Comparison of ENCODE assay signal across 31 mouse cellular contexts in genomic region chr8:78187087-78187486, GRCm38 (mm10). TPM values are rescaled to one million over a fixed set of nuclear protein-coding genes. Genes with fewer than 3 reads are reported as not detected.
"Had no signal": no experiment of that assay in that cellular context is flagged by ENCODE, and none has a peak within 500 bp of the region (broad histone marks: within the 10 kb centered on the region; RNA-seq: fewer than 3 reads in every experiment).

No protein-coding gene starts in this region.

- H3K9me3 ChIP-seq: heart, embryonic 10.5 days; heart, embryonic 12.5 days; hindbrain, embryonic 10.5 days; hindbrain, embryonic 12.5 days; intestine, embryonic 15.5 days; limb, embryonic 10.5 days; limb, embryonic 12.5 days had no signal

- H3K36me3 ChIP-seq: heart, embryonic 10.5 days; heart, embryonic 12.5 days; hindbrain, embryonic 10.5 days; hindbrain, embryonic 12.5 days; intestine, embryonic 15.5 days; limb, embryonic 10.5 days; limb, embryonic 12.5 days had no signal

- H3K4me3 ChIP-seq: gastrocnemius, adult 2 months; heart, embryonic 10.5 days; heart, embryonic 12.5 days; hindbrain, embryonic 10.5 days; hindbrain, embryonic 12.5 days; intestine, embryonic 15.5 days; layer of hippocampus, adult 2 months; left cerebral cortex, adult 2 months; limb, embryonic 10.5 days; limb, embryonic 12.5 days had no signal

- H3K27ac ChIP-seq: gastrocnemius, adult 2 months; heart, embryonic 10.5 days; hindbrain, embryonic 10.5 days; hindbrain, embryonic 12.5 days; hindbrain, embryonic 14.5 days; intestine, embryonic 15.5 days; layer of hippocampus, adult 2 months; left cerebral cortex, adult 2 months; limb, embryonic 10.5 days; limb, embryonic 12.5 days had no signal

- H3K4me2 ChIP-seq: heart, embryonic 12.5 days; hindbrain, embryonic 12.5 days; hindbrain, embryonic 14.5 days; intestine, embryonic 15.5 days; limb, embryonic 12.5 days had no signal

- H3K9ac ChIP-seq: heart, embryonic 12.5 days; hindbrain, embryonic 12.5 days; hindbrain, embryonic 14.5 days; intestine, embryonic 15.5 days; limb, embryonic 12.5 days had no signal

- DNase-seq: gastrocnemius, adult 2 months; gastrocnemius, postnatal 10 days; gastrocnemius, postnatal 25 days; heart, adult 18-20 months; heart, postnatal 10 days; heart, postnatal 4 days; kidney, adult 18-20 months; kidney, adult 8-10 months; kidney, postnatal 10 days; kidney, postnatal 25 days; kidney, postnatal 4 days had no signal

- ATAC-seq: hindbrain, embryonic 16.5 days; inflammation-experienced regulatory T-cells, adult 6 months; intestine, embryonic 15.5 days; intestine, postnatal 0 days had no signal

- H3K27me3 ChIP-seq: heart, embryonic 12.5 days; hindbrain, embryonic 12.5 days; intestine, embryonic 15.5 days; limb, embryonic 12.5 days had no signal

- H3K4me1 ChIP-seq: heart, embryonic 10.5 days; heart, embryonic 12.5 days; hindbrain, embryonic 12.5 days; intestine, embryonic 15.5 days; limb, embryonic 10.5 days; limb, embryonic 12.5 days had no signal

RNA-seq across cellular contexts. Expression of gene Ttc29, which starts 26.0 kb away (rescaled TPM):
- total RNA-seq: gastrocnemius, adult 2 months; gastrocnemius, postnatal 10 days; gastrocnemius, postnatal 25 days; gastrocnemius, postnatal 4 days; heart, adult 8-10 months; heart, postnatal 10 days; heart, postnatal 25 days; heart, postnatal 4 days; layer of hippocampus, adult 2 months; left cerebral cortex, postnatal 14 days had no signal
- polyA plus RNA-seq: heart, embryonic 10.5 days; heart, embryonic 12.5 days; heart, embryonic 14.5 days; inflammation-experienced regulatory T-cells, adult 6 months; intestine, embryonic 15.5 days; intestine, postnatal 0 days; kidney, embryonic 14.5 days; kidney, embryonic 16.5 days; limb, embryonic 10.5 days; limb, embryonic 12.5 days had no signal
